Mouse (Mus musculus) NIH3T3 (cell line): Measurements from ENCODE around the gene Icos.

Source experiments
- DNase-seq: peaks from one replicate; pipeline ENCODE4 v3.0.0-alpha.2; 2012; ENCODE audit warnings: low read depth

The Icos gene

DNA sequence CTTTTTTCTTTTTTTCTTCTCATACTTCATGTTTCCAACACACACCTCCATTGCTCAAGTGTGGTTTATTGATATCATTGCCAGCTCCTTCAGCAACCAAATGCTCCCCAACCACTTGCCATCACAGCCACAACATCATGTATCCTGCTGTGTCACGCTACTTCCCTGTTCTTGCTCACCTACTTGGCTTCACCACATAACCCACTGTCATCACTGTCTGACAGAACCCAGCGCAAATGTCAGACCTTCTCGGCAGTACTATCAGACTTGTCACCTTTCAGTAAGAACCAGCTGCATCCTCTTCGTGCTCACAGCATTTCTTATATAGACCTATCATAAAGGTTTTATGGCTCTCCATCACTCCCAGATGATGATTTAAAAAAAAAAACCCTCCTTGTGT, 61.6 kb downstream of the Icos start:
- DNase-seq, result no peak

DNA sequence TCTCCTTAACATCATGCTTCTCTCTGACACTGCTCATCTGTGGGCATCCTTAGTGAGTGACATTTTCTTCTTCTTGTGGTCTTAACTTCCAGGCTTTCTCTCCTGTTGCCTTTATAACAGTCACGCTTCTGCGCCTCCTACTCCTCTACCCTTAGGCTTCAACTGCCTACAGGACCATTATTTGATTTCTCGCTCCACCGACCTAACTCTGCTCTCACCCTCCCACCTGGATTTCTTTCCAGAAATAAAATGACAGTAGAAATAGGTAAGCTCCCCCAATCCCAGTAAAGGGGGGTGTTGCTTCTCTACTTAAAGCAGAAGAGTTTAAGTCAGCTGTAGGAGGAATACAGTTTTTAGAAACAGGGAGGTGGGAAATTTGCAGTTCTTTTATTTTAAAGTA, 62.7 kb downstream of the Icos start:
- DNase-seq, result no peak

DNA sequence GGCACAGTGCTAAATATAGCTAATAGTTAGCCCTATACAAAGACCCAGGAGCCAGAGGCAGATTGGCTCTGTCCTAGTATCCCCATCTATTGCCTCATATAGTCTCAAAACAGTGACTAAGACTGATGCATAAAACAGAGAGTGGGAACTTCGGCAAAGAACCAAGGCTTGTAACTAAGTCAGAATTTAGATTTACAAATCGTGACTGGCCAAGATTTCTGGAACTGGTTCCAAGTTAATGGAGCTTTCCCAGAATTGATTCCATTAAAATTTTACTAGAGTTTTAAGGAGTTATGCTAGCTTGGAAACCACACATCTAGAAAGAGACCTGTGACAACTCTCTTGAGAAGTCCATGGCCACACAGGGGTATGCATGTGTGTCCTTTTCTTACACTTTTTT, 65.1 kb downstream of the Icos start:
- DNase-seq, result no peak

DNA sequence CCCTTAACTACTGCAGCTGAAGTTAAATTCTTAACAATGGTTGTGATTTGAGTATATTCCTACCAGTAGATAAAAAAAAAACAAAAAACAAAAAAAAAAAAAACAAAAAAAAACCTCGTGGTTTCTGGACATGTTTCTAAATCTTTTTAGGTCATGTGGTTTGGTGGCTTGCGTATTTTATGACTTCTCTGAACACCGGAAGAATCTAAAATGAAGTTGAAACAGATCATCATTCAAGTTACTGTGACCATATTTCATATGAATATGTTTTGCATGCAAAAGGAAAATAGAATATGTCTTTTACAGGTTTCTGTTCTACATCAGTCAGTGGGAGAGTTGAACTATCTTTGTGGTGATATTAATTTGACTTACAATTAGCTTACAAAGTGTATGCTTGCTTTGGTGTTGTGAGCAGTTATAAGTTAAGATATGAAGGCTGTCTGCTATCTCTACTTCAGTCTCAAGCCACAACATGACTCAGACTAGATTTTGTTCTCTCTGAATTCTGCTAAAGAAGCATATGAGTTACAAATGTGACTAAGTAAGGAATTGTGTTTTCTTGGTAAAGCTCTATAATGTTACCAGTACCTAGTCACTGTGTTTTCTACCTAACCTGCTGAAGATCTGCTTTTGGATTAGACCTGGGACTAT, 68.5 kb downstream of the Icos start:
- DNase-seq, result no peak

- DNase-seq, result no peak
These were observed 69.6 kb downstream of the Icos start for GRCm38 (mm10) chr1:61047336-61047735.
